In genomic region chr1:37890025-37890652, GRCm38 (mm10) we compare ENCODE assay signal across 8 mouse cellular contexts. TPM values are rescaled to one million over a fixed set of nuclear protein-coding genes. Genes with fewer than 3 reads are reported as not detected.
A peak's percentile ranks its signal among the peaks of the same experiment; 100 is the strongest.
DNase-seq lines count a peak whose midpoint lies in the region; ATAC-seq lines count a peak whose summit lies in the region.

Gene Mitd1, minus strand, starts transcription at chr1:37890411.
Gene Mrpl30, plus strand, starts transcription at chr1:37890477.

- DNase-seq in MEL-GATA-1-ER (ENCODE audit: extremely low read depth, low read depth): peak; percentile 80
- peak; percentile 94 for DNase-seq in cerebellum, adult 8-10 months
- peak; percentile 96 for DNase-seq in forelimb bud, embryonic 11.5 days (ENCODE audit: low read depth, low spot score)
- peak; percentile 74 for DNase-seq in layer of hippocampus, adult 9-10 months (ENCODE audit: low spot score)
- DNase-seq in ovary, postnatal 10 days (ENCODE audit: low spot score): peak; percentile 75
- peak; percentile 76 to 83 for DNase-seq in thymus, postnatal 10 days (ENCODE audit: low spot score in 2 of 2)

- H3K4me3 ChIP-seq in lung, embryonic 16.5 days (ENCODE audit: low read length): peak within 1 kb of the TSS; percentile 61

- H3K9ac ChIP-seq in lung, embryonic 16.5 days (ENCODE audit: low read length): peak within 1 kb of the TSS; percentile 68

- peak within 1 kb of the TSS; percentile 79 for H3K4me2 ChIP-seq in lung, embryonic 16.5 days (ENCODE audit: low read depth, low read length)

- WGBS in lung, embryonic 16.5 days: under 1% methylated on average over 40 of the region's 41 CpGs

- H3K27me3 ChIP-seq in lung, embryonic 16.5 days (ENCODE audit: control insufficient read depth, insufficient read depth, low read depth, low read length): no peaks in the 10 kb centered on the region

- H3K4me1 ChIP-seq in lung, embryonic 16.5 days (replicated peaks; ENCODE audit: control insufficient read depth, insufficient read depth, low read length): peaks cover 15% of the 10 kb centered on the region

- H3K9me3 ChIP-seq in lung, embryonic 16.5 days (ENCODE audit: control insufficient read depth, low read length): no peaks in the 10 kb centered on the region

- ATAC-seq in hematopoietic stem cell, adult 5-6 weeks (replicated peaks in 1 of 2; ENCODE audit: insufficient read depth in 1 of 2, low FRiP score in 2 of 2, low TSS enrichment in 1 of 2, low read depth in 1 of 2, poor library complexity in 2 of 2, severe bottlenecking in 2 of 2): peak; percentile 86 to 90
- peak; percentile 95 for ATAC-seq in lung, embryonic 16.5 days (ENCODE audit: low read depth)

- peaks cover 4% of the 10 kb centered on the region; the same call in 1 of the 2 replicates for H3K36me3 ChIP-seq in lung, embryonic 16.5 days (ENCODE audit: control insufficient read depth, insufficient read depth, low read length)

- H3K27ac ChIP-seq in lung, embryonic 16.5 days (ENCODE audit: low read length): peak within 1 kb of the TSS; percentile 67

RNA-seq across cellular contexts. Expression of gene Mitd1, which starts in this region (rescaled TPM):
- 33.9 and 39.4 TPM in 2 replicates for total RNA-seq in hematopoietic stem cell, adult 5-6 weeks (2017)
- 27.0 and 30.9 TPM in 2 replicates for polyA plus RNA-seq in lung, embryonic 16.5 days (2015; fragmentation: Nextera tagmentation; extraction: Ambion mirVana)

RNA-seq across cellular contexts. Expression of gene Mrpl30, which starts in this region (rescaled TPM):
- total RNA-seq in hematopoietic stem cell, adult 5-6 weeks (2017): 142 and 208 TPM in 2 replicates
- polyA plus RNA-seq in lung, embryonic 16.5 days (2015; fragmentation: Nextera tagmentation; extraction: Ambion mirVana): 214 and 222 TPM in 2 replicates

Comparison
In these comparisons a context has a peak if more than half of its experiments do, and no peak if none do; other contexts are left out.
1. Peak in every context shown above with its lines: DNase-seq, ATAC-seq, H3K4me3 ChIP-seq and H3K27ac ChIP-seq.